Mouse (Mus musculus): ENCODE results near the gene Chd1. TPM values are rescaled to one million over a fixed set of nuclear protein-coding genes. Genes with fewer than 3 reads are reported as not detected.

Gene Chd1
- polyA plus RNA-seq, 1 experiment, result 6.6 TPM

DNA sequence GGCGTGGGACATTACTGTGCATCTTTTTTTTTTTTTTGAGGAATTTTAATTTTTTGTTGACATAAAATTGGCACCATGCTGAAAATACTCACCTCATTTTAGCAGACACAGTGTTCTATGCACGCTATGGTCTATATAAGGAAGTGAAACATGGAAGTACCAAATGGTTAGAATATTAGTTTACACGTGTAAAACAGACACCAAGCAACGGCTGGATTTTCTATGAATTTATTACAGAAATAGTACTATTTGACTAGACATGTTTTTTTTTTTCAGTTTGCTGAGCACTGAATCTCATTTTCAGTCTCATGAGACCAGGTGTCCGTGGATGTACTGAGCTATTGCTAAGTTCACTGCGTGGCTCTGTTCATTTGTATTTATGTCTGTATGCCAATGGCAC, 69.2 kb downstream of the Chd1 start:
- Histone ChIP-seq H3K4me1 (ENCODE audit: control insufficient read depth, insufficient read depth, low read length) (no peaks in the 10 kb centered on the region), H3K27ac (ENCODE audit: insufficient read depth, low read length) (no peak overlapping the region), H3K4me3 (replicated peaks; ENCODE audit: insufficient read depth, low read depth, low read length) (no peak overlapping the region), H3K27me3 (ENCODE audit: control insufficient read depth, insufficient read depth, low read length) (no peaks in the 10 kb centered on the region)
- TF ChIP-seq CTCF (IDR thresholded peaks at IDR 0.05; ENCODE audit: borderline replicate concordance, insufficient read depth, low read depth, low read length), result no peak
- no peak for TF ChIP-seq POLR2A (IDR thresholded peaks at IDR 0.05; ENCODE audit: borderline replicate concordance, insufficient read depth, low read length)
- whole genome bisulfite sequencing, result 75% methylated on average over 6 of the region's 6 CpGs
- DNase-seq, result no peak

DNA sequence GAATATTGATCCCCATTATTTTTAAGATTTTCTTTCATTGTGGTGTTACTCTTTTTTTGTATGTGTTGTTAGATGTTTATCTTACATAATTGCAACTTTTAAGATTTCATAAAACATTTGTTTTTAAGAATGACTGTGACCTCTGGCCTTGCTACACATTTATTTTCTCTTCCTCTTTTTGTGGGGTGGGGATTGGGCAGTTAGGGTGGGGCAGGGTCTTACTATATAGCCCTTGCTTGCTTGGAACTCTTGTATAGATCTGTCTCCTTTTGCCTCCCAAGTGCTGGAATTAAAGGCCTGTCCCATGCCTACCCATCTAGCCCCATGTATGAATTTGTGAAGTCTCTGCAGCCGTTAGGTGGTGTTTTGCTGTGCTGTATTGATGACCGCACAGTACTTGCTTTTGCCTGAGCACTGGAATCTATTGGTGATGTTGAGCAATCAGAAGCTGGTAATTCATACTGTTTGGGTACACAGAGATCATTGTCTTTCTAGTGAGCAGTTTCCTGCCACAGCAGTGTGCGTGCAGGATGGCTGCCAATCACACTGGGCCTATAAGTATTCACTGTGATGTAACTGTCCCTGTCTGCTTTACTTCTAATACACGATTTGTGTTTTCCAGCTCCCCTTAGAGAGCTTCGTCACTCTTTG, 69.9 kb downstream of the Chd1 start:
- Histone ChIP-seq H3K4me1 (ENCODE audit: control insufficient read depth, insufficient read depth, low read length) (no peaks in the 10 kb centered on the region), H3K27ac (ENCODE audit: insufficient read depth, low read length) (no peak overlapping the region), H3K4me3 (replicated peaks; ENCODE audit: insufficient read depth, low read depth, low read length) (no peak overlapping the region), H3K27me3 (ENCODE audit: control insufficient read depth, insufficient read depth, low read length) (no peaks in the 10 kb centered on the region)
- no peak for DNase-seq
- TF ChIP-seq CTCF (IDR thresholded peaks at IDR 0.05; ENCODE audit: borderline replicate concordance, insufficient read depth, low read depth, low read length) (no peak), POLR2A (IDR thresholded peaks at IDR 0.05; ENCODE audit: borderline replicate concordance, insufficient read depth, low read length) (no peak)
- 79% methylated on average over 5 of the region's 5 CpGs for WGBS

DNA sequence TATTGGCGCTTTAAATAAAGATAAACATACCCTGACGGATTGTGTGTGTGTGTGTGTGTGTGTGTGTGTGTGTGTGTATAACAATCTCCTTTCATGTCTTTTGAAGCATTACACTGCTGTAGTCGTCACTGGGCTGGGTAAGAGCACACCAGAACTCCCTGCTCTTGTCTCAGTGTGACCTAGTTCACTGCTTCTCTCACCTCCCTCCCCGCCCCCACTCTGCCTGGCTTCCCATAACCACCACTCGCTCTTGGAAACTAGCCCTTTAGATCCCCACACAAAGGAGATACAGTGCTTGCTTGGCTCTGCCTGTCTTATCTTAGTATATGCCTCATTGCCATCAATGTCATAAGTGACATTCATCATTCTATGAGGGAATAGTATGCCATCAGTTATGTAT, 71.6 kb downstream of the Chd1 start:
- TF ChIP-seq CTCF (IDR thresholded peaks at IDR 0.05; ENCODE audit: borderline replicate concordance, insufficient read depth, low read depth, low read length) (no peak), POLR2A (IDR thresholded peaks at IDR 0.05; ENCODE audit: borderline replicate concordance, insufficient read depth, low read length) (no peak)
- H3K4me1 ChIP-seq (ENCODE audit: control insufficient read depth, insufficient read depth, low read length), result no peaks in the 10 kb centered on the region
- WGBS, result 66% methylated on average over 5 of the region's 5 CpGs
- H3K27me3 ChIP-seq (ENCODE audit: control insufficient read depth, insufficient read depth, low read length), result no peaks in the 10 kb centered on the region
- no peak overlapping the region for H3K4me3 ChIP-seq (replicated peaks; ENCODE audit: insufficient read depth, low read depth, low read length)
- H3K27ac ChIP-seq (ENCODE audit: insufficient read depth, low read length), result no peak overlapping the region
- DNase-seq, result no peak

DNA sequence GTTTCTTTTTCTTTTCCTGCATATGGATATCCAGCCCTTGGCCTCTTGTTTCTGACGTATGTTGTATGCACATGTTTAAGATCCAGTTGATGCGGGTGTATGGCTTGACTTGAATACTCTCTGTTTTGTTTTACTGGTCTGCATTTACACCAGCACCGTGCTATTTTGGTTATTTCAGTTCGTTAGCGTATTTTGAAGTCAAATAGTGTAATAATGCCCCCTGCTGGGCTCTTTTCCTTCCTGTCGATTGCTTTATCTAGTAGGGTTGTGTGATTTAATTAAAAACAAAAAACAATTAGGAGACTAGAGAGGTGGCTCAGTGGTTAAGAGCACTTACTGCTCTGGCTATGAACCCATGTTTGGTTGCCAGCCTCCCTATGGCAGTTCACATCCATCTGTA, 73.2 kb downstream of the Chd1 start:
- no peak for TF ChIP-seq CTCF (IDR thresholded peaks at IDR 0.05; ENCODE audit: borderline replicate concordance, insufficient read depth, low read depth, low read length)
- no peak for TF ChIP-seq POLR2A (IDR thresholded peaks at IDR 0.05; ENCODE audit: borderline replicate concordance, insufficient read depth, low read length)
- DNase-seq, result no peak
- Histone ChIP-seq H3K27ac (ENCODE audit: insufficient read depth, low read length) (no peak overlapping the region), H3K4me1 (ENCODE audit: control insufficient read depth, insufficient read depth, low read length) (no peaks in the 10 kb centered on the region), H3K27me3 (ENCODE audit: control insufficient read depth, insufficient read depth, low read length) (no peaks in the 10 kb centered on the region), H3K4me3 (replicated peaks; ENCODE audit: insufficient read depth, low read depth, low read length) (no peak overlapping the region)
- 48% methylated on average over 6 of the region's 6 CpGs for WGBS

DNA sequence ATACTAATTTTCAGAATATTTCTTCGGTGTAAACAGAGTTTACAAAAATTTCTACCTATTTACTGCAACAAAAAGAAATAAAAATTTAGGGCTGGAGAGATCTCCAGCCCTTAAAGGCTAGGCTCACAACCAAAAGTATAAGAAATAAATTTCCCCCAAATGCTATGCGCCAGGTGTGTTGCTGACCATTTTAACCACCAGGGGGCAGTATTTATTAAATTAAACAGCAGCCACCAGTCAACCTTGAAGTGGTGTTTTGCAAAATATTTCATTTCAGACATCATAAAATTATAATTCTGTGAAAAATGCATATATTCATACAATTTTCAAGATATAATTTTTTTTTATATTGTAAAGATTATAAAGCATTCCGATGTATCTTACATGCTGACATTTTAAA, 82.3 kb downstream of the Chd1 start:
- no peak for DNase-seq
- no peak overlapping the region for H3K4me3 ChIP-seq (replicated peaks; ENCODE audit: insufficient read depth, low read depth, low read length)
- TF ChIP-seq CTCF (IDR thresholded peaks at IDR 0.05; ENCODE audit: borderline replicate concordance, insufficient read depth, low read depth, low read length), result no peak
- no peak for TF ChIP-seq POLR2A (IDR thresholded peaks at IDR 0.05; ENCODE audit: borderline replicate concordance, insufficient read depth, low read length)
- H3K27me3 ChIP-seq (ENCODE audit: control insufficient read depth, insufficient read depth, low read length), result no peaks in the 10 kb centered on the region
- no peaks in the 10 kb centered on the region for H3K4me1 ChIP-seq (ENCODE audit: control insufficient read depth, insufficient read depth, low read length)
- 30% methylated on average over 3 of the region's 3 CpGs for WGBS
- no peak overlapping the region for H3K27ac ChIP-seq (ENCODE audit: insufficient read depth, low read length)

DNA sequence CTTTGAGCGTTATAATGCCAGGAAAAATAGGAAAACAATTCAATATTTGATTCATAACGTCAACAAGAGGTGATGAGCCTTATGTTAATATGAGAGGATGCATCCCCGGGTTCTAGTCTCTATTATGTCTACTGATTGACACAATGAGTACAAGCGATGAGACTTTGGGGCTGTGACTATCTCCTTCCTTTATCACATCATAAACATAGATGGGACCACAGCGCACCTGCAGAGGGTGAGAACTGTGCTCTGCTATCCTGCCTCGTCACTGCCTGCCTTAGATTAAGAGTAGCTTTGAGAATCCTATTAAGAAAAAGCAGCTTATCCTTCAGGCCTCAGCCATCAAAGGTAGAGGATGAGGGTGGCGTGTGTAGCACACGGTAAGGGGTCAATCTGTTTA, 85.9 kb downstream of the Chd1 start:
- DNase-seq, result no peak
- no peaks in the 10 kb centered on the region for H3K4me1 ChIP-seq (ENCODE audit: control insufficient read depth, insufficient read depth, low read length)
- H3K27me3 ChIP-seq (ENCODE audit: control insufficient read depth, insufficient read depth, low read length), result no peaks in the 10 kb centered on the region
- 86% methylated on average over 8 of the region's 8 CpGs for WGBS
- no peak overlapping the region for H3K27ac ChIP-seq (ENCODE audit: insufficient read depth, low read length)
- no peak for TF ChIP-seq CTCF (IDR thresholded peaks at IDR 0.05; ENCODE audit: borderline replicate concordance, insufficient read depth, low read depth, low read length)
- no peak for TF ChIP-seq POLR2A (IDR thresholded peaks at IDR 0.05; ENCODE audit: borderline replicate concordance, insufficient read depth, low read length)
- no peak overlapping the region for H3K4me3 ChIP-seq (replicated peaks; ENCODE audit: insufficient read depth, low read depth, low read length)

DNA sequence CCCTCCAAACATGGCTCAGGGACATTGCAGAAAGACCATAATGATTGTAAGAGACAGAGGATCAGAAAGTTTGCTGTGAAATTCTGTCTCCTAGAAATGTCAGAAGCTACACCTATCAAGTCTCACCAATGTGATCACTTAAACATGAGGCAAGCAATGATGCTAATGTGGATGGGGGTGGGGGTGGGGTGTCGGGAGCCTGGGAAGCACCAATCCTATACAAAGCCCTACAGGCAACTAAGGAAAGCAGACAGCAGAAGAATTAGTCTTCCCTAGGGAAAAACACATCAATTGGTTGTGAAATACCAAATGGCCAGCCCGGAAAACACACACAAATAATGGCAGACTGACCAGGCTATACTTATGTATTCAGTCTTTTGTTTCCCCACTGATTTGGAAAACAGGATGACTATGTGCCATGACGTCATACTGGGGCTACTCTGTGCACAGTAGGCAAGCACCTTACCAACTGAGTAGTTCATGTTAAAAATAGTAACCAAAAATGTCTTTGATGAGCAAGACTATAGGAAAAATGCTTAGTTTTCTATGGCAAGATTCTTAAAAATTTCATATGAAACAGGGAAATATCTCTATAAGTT, 94.5 kb downstream of the Chd1 start:
- no peaks in the 10 kb centered on the region for H3K4me1 ChIP-seq (ENCODE audit: control insufficient read depth, insufficient read depth, low read length)
- DNase-seq, result no peak
- no peaks in the 10 kb centered on the region for H3K27me3 ChIP-seq (ENCODE audit: control insufficient read depth, insufficient read depth, low read length)
- H3K4me3 ChIP-seq (replicated peaks; ENCODE audit: insufficient read depth, low read depth, low read length), result no peak overlapping the region
- no peak for TF ChIP-seq POLR2A (IDR thresholded peaks at IDR 0.05; ENCODE audit: borderline replicate concordance, insufficient read depth, low read length)
- TF ChIP-seq CTCF (IDR thresholded peaks at IDR 0.05; ENCODE audit: borderline replicate concordance, insufficient read depth, low read depth, low read length), result no peak
- WGBS, result 66% methylated on average over 3 of the region's 3 CpGs
- no peak overlapping the region for H3K27ac ChIP-seq (ENCODE audit: insufficient read depth, low read length)
